Mouse (Mus musculus): ENCODE results near the gene Vasp. TPM values are rescaled to one million over a fixed set of nuclear protein-coding genes. Genes with fewer than 3 reads are reported as not detected.
A peak's percentile ranks its signal among the peaks of the same experiment; 100 is the strongest.

Vasp gene
- total RNA-seq (2015; ENCODE audit: low replicate concordance) (34.0 and 58.7 TPM in 2 replicates), total RNA-seq (2017; ENCODE audit: low replicate concordance) (17.9 and 26.7 TPM in 2 replicates)

- peak; percentile 82 for ATAC-seq (replicated peaks; ENCODE audit: low FRiP score, poor library complexity, severe bottlenecking)
Measured at GRCm38 (mm10) chr7:19271238-19272172, at the start of gene Vasp. Gene Vasp, minus strand, starts transcription at chr7:19271817.

GRCm38 (mm10) chr7:19320637-19321036 lies 49.0 kb upstream of the Vasp start:
- ATAC-seq (replicated peaks; ENCODE audit: low FRiP score, poor library complexity, severe bottlenecking) = no peak

DNA sequence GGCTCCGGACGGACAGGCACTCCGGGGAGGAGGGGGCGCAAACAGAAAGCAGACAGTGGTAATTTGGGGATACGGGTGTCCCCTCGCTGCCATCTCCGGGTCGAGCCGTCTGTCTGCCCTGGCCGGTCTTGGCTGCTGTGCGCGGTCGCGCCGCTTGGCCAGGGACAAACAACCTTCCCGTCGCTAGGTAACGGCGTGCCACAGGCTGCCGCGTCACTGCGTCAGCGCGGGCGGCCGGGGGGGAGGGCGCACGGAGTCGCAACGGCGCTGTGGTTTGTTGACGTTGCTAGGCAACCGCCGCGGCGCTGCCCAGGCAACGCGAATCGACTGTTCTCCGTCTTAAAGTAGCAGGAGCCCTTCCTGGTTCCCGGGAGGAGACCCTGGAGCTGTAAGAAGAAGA lies 48.3 kb upstream of the Vasp start:
- peak; percentile 72 for ATAC-seq (replicated peaks; ENCODE audit: low FRiP score, poor library complexity, severe bottlenecking)

GRCm38 (mm10) chr7:19319458-19319857 lies 47.8 kb upstream of the Vasp start:
- no peak for ATAC-seq (replicated peaks; ENCODE audit: low FRiP score, poor library complexity, severe bottlenecking)

- no peak for ATAC-seq (replicated peaks; ENCODE audit: low FRiP score, poor library complexity, severe bottlenecking)
Measured at GRCm38 (mm10) chr7:19318676-19319075, 47.1 kb upstream of the Vasp start.

DNA sequence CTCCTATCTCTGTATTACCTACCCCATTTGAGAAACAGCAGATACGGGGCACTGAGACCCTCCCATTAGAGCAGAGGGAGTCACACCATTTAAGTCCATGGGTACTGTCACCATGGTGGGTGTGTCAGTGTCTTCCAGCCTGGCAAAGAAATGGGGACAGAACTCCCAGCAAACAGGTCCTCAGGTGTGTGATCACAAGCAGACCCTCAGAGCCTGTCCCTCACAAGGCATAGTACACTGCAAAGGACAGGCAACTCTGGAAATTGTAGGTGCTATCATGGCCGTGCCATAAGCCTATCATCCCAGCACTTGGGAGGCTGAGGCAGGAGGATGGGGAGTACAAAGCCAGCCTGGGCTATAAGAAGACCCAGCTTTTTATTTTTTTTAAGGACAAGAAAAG lies 46.6 kb upstream of the Vasp start:
- ATAC-seq (replicated peaks; ENCODE audit: low FRiP score, poor library complexity, severe bottlenecking) = no peak

DNA sequence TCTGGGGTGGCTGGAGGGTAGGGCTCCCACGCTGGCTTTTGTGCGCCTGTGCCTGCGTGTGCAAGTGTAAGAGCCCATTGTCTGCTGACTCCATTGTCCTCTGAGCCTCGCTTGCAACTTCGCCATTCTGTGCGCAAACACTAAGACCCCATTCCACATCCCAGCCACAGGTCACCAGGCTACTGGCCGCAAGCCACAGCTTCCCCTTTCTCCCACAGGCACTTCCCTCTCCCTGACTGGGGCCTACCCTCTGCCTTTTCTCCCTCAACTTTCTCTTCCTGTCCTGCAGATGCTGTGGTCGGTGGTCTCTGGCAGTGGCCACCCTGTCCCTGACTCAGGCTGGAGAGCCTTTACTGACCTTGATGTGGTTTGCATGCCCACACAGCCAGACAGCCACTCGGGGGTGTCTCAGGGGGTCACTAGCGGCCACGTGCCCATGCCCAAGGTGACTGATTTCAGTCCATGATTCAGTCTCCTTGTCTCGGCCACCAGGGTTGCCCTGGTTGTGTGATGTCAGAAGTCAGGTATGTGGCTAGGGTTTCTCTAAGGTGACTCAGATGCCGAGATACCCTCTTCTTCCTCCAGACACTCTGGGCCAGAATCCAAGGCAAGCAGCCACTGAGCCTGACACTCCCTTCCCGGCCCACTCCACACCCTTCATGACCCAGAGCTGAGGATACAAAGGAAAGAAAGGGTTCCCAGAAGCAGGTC lies 45.0 kb upstream of the Vasp start:
- no peak for ATAC-seq (replicated peaks; ENCODE audit: low FRiP score, poor library complexity, severe bottlenecking)

- ATAC-seq (replicated peaks; ENCODE audit: low FRiP score, poor library complexity, severe bottlenecking) = no peak
Measured at GRCm38 (mm10) chr7:19314033-19314432, 42.4 kb upstream of the Vasp start.

DNA sequence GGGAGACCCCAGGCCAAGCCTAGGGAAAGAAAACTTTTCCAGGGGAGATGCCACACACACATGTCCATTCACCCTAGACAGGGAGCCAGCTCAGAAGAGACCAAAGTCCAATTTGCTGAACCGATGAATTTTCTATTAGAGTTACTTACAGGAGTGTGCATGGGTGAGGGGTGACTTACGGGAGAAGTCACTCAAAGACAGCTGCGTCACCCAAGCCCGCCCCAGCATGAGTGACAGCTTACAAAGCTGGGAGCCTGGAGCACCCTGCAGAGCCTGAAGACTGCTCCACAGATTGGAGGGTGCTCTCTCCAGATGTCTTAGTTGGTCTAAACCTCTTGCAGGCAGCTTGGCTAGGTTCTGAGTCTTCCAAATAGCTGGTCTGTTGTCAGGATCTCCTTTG lies 40.4 kb upstream of the Vasp start:
- ATAC-seq (replicated peaks; ENCODE audit: low FRiP score, poor library complexity, severe bottlenecking) = no peak

DNA sequence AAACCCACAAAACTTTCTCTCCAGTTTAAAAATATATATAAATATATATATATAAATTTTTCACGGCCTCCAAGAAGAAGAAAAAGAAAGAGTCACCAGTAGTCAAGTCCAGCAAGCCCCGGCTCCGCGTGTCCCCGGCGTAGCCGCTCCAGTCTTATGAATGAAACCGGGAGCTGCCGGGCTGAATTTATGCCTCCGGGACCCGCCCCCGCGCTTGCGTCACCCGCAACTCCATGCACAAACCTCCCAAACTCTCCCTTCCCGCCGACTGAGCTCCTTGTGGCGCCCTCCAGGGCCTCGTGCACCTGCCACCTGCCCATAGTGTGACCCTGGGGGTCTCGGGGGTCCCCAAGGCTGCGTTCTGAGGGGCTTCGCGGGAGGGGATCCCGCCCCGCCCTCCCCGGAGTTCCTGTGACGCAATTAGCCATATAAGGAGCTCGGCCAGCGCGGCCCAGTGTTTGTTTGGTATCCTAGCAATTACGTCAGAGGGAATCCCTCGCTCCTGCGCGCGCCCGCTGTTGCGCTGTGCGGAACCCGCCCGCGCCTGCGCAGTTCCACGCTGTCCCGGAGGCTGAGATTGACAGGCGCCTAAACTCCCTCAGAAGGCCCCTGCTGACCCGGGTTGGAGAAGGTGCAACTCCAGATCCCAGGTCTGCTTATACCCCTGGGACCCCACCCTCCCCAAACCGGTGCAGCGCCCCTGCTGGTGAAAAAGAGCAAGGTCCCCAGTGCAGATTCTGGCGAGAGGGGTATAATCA lies 38.4 kb upstream of the Vasp start, which contains the start of gene Fosb:
Gene Fosb, minus strand, starts transcription at position 168 of the 758 bp plus-strand sequence.
- peak; percentile 79 for ATAC-seq (replicated peaks; ENCODE audit: low FRiP score, poor library complexity, severe bottlenecking)

DNA sequence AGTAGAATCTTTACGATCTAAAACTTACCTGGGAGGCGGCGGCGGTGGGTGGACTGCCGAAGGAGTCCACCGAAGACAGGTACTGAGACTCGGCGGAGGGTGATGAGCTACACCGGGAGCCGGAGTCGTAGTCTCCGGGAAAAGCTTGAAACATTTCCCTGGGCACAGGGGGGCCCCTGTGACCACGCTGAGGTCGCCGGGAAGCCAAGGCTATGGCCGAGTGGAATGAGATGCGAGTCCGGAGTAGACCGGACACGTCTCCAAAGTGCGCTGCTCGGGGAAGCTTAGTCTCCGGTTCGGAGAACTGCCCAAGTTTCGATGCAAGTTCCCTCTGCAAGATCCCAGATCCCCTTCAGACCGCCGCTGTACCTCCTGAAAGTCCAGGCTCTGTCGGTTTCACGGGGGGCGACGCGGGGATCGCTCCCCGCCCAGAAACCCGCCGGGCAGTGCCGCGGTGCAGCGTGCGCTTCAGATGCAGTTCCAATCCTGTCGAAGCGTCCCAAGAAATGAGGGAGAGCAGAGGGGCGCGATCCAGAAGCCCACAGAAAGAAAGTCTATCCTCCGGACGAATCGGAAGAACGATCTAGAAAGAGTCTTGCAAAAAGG lies 37.8 kb upstream of the Vasp start:
- ATAC-seq (replicated peaks; ENCODE audit: low FRiP score, poor library complexity, severe bottlenecking) = no peak

GRCm38 (mm10) chr7:19308454-19309277 lies 37.0 kb upstream of the Vasp start:
- peak; percentile 84 for ATAC-seq (replicated peaks; ENCODE audit: low FRiP score, poor library complexity, severe bottlenecking)

GRCm38 (mm10) chr7:19307739-19308453 lies 36.3 kb upstream of the Vasp start:
- ATAC-seq (replicated peaks; ENCODE audit: low FRiP score, poor library complexity, severe bottlenecking) = 0 out of 2 replicates have a peak, but pooled peaks have one; percentile 8

DNA sequence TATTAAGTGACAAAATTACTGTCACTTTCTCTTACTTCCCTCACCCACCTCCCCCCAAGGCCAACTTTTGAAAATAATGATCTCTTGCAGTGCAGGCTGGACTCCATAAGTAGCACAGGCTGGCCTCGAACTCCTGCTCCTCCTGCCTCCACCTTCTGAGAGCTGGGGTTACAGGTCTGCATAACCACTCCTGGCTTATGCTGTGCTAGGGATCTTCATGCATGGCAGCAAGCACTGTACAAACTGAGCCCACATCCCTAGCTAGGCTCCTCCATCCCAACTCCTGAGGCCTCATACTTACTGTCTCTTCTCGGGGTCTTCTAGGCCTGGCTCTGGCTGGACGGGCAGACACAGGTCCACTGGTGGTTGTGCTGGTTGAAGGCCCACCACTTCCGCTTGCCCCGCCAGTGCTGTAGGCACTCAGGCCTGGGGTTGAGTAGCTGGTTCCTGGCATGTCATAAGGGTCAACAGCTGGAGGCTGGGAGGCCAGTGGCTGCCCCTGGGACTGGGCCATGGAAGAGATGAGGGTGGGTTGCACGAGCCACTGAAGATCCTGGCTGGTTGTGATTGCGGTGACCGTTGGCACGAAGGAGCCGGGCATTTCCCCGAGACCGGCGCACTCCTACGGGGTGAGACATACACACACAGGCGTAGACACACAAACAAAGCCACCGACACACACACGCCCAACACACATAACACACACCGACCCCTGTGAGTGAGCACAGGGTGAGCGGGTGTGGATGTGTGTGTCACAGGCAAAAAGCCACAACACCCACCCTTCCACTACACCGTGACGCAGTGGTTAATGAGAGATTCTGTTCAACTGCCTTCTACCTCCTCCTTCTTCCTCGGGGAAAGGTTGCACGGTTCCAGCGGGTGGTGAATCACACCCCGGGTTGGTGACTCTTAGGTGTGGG lies 35.5 kb upstream of the Vasp start:
- no peak for ATAC-seq (replicated peaks; ENCODE audit: low FRiP score, poor library complexity, severe bottlenecking)

- no peak for ATAC-seq (replicated peaks; ENCODE audit: low FRiP score, poor library complexity, severe bottlenecking)
Measured at GRCm38 (mm10) chr7:19305796-19306765, 34.5 kb upstream of the Vasp start.

- no peak for ATAC-seq (replicated peaks; ENCODE audit: low FRiP score, poor library complexity, severe bottlenecking)
Measured at GRCm38 (mm10) chr7:19305413-19305735, 33.8 kb upstream of the Vasp start.
